In the genomic region with DNA sequence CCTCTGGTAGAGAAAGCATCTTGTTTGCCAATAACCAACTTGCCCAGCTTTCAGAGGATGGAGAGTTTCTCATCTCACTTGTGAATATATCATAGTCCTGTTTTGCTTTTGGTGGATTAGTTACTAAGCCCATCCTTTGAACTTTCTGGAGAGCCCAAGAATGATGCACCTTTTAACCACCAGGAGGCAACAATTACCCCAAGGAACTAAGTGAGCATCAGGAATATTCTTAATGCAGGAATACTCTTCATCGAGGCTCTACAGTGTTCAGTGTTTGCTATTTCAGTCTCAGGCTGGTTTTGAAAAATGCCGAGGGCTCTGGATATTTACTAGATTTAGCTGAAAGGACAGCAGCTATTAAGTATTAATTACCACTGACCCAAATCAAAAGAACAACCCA, we compare ENCODE assay signal across 9 mouse cellular contexts. TPM values are rescaled to one million over a fixed set of nuclear protein-coding genes. Genes with fewer than 3 reads are reported as not detected.
DNase-seq lines count a peak whose midpoint lies in the region; ATAC-seq and TF ChIP-seq lines count a peak whose summit lies in the region.
"Had no signal": no experiment of that assay in that cellular context is flagged by ENCODE, and none has a peak within 500 bp of the region (broad histone marks: within the 10 kb centered on the region; RNA-seq: fewer than 3 reads in every experiment).

No protein-coding gene starts in this region.

- ATAC-seq in midbrain, postnatal 0 days (ENCODE audit: low FRiP score): no peak
- ATAC-seq in midbrain, embryonic 13.5 days: no peak
- ATAC-seq in erythroblast, adult 5-6 weeks (replicated peaks; ENCODE audit: low FRiP score, poor library complexity, severe bottlenecking): peak; percentile 63; the same call in 1 of the 2 replicates

- intact Hi-C loops in heart, postnatal 25 days (cut with DNase I): loop anchor here (2.0 kb wide), 1 partner anchor 145 kb away; no protein-coding TSS in a partner anchor
- intact Hi-C loops in left cerebral cortex, postnatal 25 days (cut with DNase I): loop anchor here (2.0 kb wide), 1 partner anchor 143 kb away; no protein-coding TSS in a partner anchor

- no peaks in the 10 kb centered on the region for H3K4me1 ChIP-seq in midbrain, postnatal 0 days (ENCODE audit: insufficient read depth, low read length)
- no peaks in the 10 kb centered on the region for H3K4me1 ChIP-seq in midbrain, embryonic 13.5 days (replicated peaks)
- H3K4me1 ChIP-seq: liver, embryonic 13.5 days had no signal

- DNase-seq in heart, adult 11 months: peak; percentile 46
- DNase-seq in heart, postnatal 25 days (ENCODE audit: low spot score): no peak
- peak; percentile 35 for DNase-seq in midbrain, postnatal 0 days (ENCODE audit: low spot score)
- DNase-seq in thymus, postnatal 25 days: peak; percentile 21
- DNase-seq in urinary bladder, postnatal 25 days (ENCODE audit: low spot score): no peak
- DNase-seq in left cerebral cortex, postnatal 25 days (ENCODE audit: low spot score in 2 of 2): no peak
- DNase-seq: liver, embryonic 13.5 days had no signal

- H3K27ac ChIP-seq in midbrain, postnatal 0 days (ENCODE audit: low read depth, low read length): no peak overlapping the region
- no peak overlapping the region for H3K27ac ChIP-seq in midbrain, embryonic 13.5 days
- H3K27ac ChIP-seq: liver, embryonic 13.5 days had no signal

- peaks cover 14% of the 10 kb centered on the region for H3K36me3 ChIP-seq in midbrain, postnatal 0 days (ENCODE audit: insufficient read depth, low read length)
- H3K36me3 ChIP-seq in midbrain, embryonic 13.5 days: peaks cover 45% of the 10 kb centered on the region

- H3K9me3 ChIP-seq in midbrain, postnatal 0 days (ENCODE audit: low read length): no peaks in the 10 kb centered on the region
- H3K9me3 ChIP-seq in midbrain, embryonic 13.5 days: no peaks in the 10 kb centered on the region
- H3K9me3 ChIP-seq: liver, embryonic 13.5 days had no signal

- no peak overlapping the region for H3K4me3 ChIP-seq in midbrain, postnatal 0 days (ENCODE audit: low read depth, low read length)
- no peak overlapping the region for H3K4me3 ChIP-seq in midbrain, embryonic 13.5 days (replicated peaks)
- H3K4me3 ChIP-seq: liver, embryonic 13.5 days had no signal

- 61% methylated on average over 2 of the region's 2 CpGs for WGBS in midbrain, postnatal 0 days
- 80% methylated on average over 2 of the region's 2 CpGs for WGBS in midbrain, embryonic 13.5 days

- H3K4me2 ChIP-seq in midbrain, postnatal 0 days (ENCODE audit: low read depth, low read length, poor library complexity, severe bottlenecking): no peak overlapping the region
- H3K4me2 ChIP-seq in midbrain, embryonic 13.5 days (replicated peaks): no peak overlapping the region
- H3K4me2 ChIP-seq: liver, embryonic 13.5 days had no signal

- TF ChIP-seq CTCF in midbrain, postnatal 0 days (IDR thresholded peaks at IDR 0.05): peak; percentile 68

- no peaks in the 10 kb centered on the region for H3K27me3 ChIP-seq in midbrain, postnatal 0 days (ENCODE audit: insufficient read depth, low read length)
- no peaks in the 10 kb centered on the region for H3K27me3 ChIP-seq in midbrain, embryonic 13.5 days
- H3K27me3 ChIP-seq: liver, embryonic 13.5 days had no signal

- no peak overlapping the region for H3K9ac ChIP-seq in midbrain, postnatal 0 days (replicated peaks; ENCODE audit: low read length, poor library complexity, severe bottlenecking)
- no peak overlapping the region for H3K9ac ChIP-seq in midbrain, embryonic 13.5 days (replicated peaks)
- H3K9ac ChIP-seq: liver, embryonic 13.5 days had no signal

RNA-seq across cellular contexts. Expression of gene Ccni, which starts 26.0 kb away (rescaled TPM):
- total RNA-seq in heart, postnatal 25 days (2021): 100 to 1,000 TPM; 178 to 183 TPM
- 260 and 289 TPM in 2 replicates for total RNA-seq in midbrain, postnatal 0 days (2014; rRNA removed)
- 104 and 109 TPM in 2 replicates for polyA plus RNA-seq in midbrain, postnatal 0 days (2015; fragmentation: Nextera tagmentation; extraction: Ambion mirVana)
- 143 and 152 TPM in 2 replicates for polyA plus RNA-seq in midbrain, embryonic 13.5 days (2015; fragmentation: Nextera tagmentation; extraction: Ambion mirVana)
- 121 and 147 TPM in 2 replicates for total RNA-seq in erythroblast, adult 5-6 weeks (2015; ENCODE audit: low replicate concordance)
- total RNA-seq in erythroblast, adult 5-6 weeks (2017; ENCODE audit: low replicate concordance): 143 and 150 TPM in 2 replicates
- total RNA-seq in left cerebral cortex, postnatal 25 days (2021): 100 to 1,000 TPM; 286 to 294 TPM

RNA-seq across cellular contexts. Expression of gene 2010109A12Rik, which starts 26.1 kb away (rescaled TPM):
- under 1 TPM; 0.36 to 0.48 TPM for total RNA-seq in heart, postnatal 25 days (2021)
- total RNA-seq in midbrain, postnatal 0 days (2014; rRNA removed): 0.94 TPM in 1 of 2 replicates, not detected in the other
- polyA plus RNA-seq in midbrain, postnatal 0 days (2015; fragmentation: Nextera tagmentation; extraction: Ambion mirVana): 0.27 and 0.34 TPM in 2 replicates
- polyA plus RNA-seq in midbrain, embryonic 13.5 days (2015; fragmentation: Nextera tagmentation; extraction: Ambion mirVana): 2.4 and 3.5 TPM in 2 replicates
- total RNA-seq in erythroblast, adult 5-6 weeks (2015; ENCODE audit: low replicate concordance): 1.0 TPM in 1 of 2 replicates, not detected in the other
- total RNA-seq in erythroblast, adult 5-6 weeks (2017; ENCODE audit: low replicate concordance): 1.3 and 4.8 TPM in 2 replicates
- under 1 TPM in 1 of 2 experiments, not detected in 1; 0.66 TPM for total RNA-seq in left cerebral cortex, postnatal 25 days (2021)

Comparison
In these comparisons a context has a peak if more than half of its experiments do, and no peak if none do; other contexts are left out.
1. DNase-seq: peak in heart, adult 11 months (single experiment), midbrain, postnatal 0 days (single experiment) and thymus, postnatal 25 days (single experiment); none in heart, postnatal 25 days (single experiment), urinary bladder, postnatal 25 days (single experiment) and left cerebral cortex, postnatal 25 days (0 of 2).